Mouse (Mus musculus) left cerebral cortex, postnatal 14 days (tissue): ENCODE results near the gene Gjb3. TPM values are rescaled to one million over a fixed set of nuclear protein-coding genes. Genes with fewer than 3 reads are reported as not detected.

Source experiments
- DNase-seq, 2 experiments: peaks; one replicate each; pipeline ENCODE4 v3.0.0; 2021 to 2022; ENCODE audit warnings: low spot score in 2 of 2, mixed read lengths in 1 of 2
- intact Hi-C: fragments of 180-260 bp; cut with DNase I; formaldehyde crosslinking; loops from one replicate; pipeline ENCODE4 v1.15.1; 2025
- total RNA-seq, 2 experiments: library from RNA; stranded (reverse); gene quantifications; 2 replicates each; pipeline ENCODE4 v1.2.3; 2021

Gene Gjb3
- total RNA-seq, 2 experiments from 2014 or later, result 0.22 to 0.30 TPM

DNA sequence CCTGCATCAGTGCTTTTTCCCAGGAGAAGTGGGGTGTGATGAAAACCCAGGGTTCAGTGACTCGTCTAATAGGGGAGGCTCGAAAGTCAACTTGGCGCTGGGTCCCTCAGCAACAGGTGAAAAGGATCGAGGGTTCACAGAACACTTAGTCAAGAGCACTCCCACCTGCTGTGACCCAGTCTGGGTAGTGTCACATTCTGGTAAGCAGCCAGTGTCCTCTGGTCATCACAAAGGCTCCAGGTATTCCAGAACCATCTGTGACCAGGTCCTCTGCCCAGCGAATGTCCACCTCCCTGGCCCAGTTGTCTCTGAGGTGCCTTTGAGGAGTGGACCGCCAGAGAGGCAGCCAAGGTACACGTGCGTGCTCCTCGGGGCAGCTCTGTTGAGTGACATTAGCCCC, 19.1 kb downstream of the Gjb3 start:
- intact Hi-C loops, result loop anchor here (10.0 kb wide), 1 partner anchor 757 kb away; the partner anchor contains the start of gene Clspn
- DNase-seq, result no peak

DNA sequence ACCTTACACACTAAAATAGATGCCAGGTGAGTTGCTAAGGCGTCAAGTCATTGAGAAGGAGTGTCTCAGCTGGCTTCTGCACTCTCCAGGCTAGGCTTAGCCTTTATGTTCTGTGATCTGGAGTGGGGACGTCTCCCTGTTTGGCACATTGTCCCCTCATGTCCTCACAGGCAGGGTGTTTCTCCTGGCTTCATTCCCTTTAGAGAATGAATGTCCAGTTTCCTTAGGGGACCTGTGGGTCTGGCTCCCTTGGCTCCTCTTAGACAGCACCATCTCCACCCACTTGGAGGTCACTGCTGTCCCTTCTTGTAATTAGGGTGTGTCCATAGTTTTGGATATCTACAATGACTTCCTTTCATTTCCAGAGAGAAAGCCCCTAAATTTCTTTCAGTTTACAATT, 23.7 kb downstream of the Gjb3 start:
- DNase-seq, result no peak
- intact Hi-C loops, result no loop called here

GRCm38 (mm10) chr4:127303796-127304195, 26.8 kb downstream of the Gjb3 start:
- intact Hi-C loops, result no loop called here
- no peak for DNase-seq

- no peak for DNase-seq
- intact Hi-C loops, result no loop called here
These were observed 30.1 kb downstream of the Gjb3 start for GRCm38 (mm10) chr4:127300503-127300902.

- intact Hi-C loops, result no loop called here
- no peak for DNase-seq
These were observed 38.0 kb downstream of the Gjb3 start for GRCm38 (mm10) chr4:127292631-127293030.

GRCm38 (mm10) chr4:127289039-127289548, 41.5 kb downstream of the Gjb3 start:
- DNase-seq, result no peak
- intact Hi-C loops, result no loop called here

GRCm38 (mm10) chr4:127286907-127287306, 43.7 kb downstream of the Gjb3 start:
- intact Hi-C loops, result no loop called here
- no peak for DNase-seq

DNA sequence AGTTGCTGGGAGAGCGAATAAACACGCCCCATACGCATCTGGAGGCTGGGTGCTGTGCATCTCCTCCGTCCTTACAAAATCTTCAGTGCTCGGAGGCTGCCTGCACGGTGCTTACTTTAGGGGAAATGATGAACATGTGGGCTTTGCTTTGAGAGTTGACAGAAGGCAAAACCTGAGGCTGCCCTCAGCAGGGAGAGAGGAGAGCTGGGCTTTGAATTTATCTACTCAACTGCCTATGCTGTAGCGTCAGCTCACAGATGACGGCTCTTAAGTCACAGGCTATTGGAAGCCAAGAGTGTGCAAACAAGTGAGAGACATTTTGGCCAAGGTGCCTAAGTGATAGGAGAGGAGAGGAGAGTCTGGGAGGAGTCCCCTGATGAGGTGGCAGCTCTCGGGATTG, 51.4 kb downstream of the Gjb3 start:
- DNase-seq, result no peak
- intact Hi-C loops, result no loop called here

DNA sequence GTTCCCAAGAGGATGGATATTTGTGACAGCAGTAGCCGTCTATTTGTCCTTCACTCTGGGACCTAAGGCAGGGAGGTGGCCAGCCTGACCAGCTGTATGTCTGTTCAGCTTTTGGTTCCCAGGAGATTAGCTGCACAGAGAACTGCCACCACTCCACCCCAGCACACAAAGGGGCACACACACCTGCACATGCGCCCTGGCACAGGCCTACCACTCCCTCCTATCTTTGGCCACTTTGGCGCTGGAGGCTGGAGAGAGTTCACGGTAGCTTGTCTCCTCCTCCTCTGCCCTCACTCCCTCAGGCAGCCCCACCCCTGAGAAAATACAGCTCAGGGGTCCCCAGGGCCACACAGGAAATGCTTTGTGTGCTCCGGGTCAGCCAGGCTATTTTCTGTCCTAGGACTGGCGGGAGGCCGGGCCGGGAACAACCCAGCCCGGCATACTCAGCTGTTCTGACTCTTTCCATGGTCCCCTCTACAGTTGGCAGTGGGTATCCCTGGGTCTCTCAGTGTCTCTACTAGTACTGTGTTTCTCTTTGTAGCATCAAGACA, 52.1 kb downstream of the Gjb3 start:
- intact Hi-C loops, result no loop called here
- DNase-seq, result no peak

Other genes with a start within 250 kb of the Gjb3 start
- gene Tmem35b, start 207.2 kb downstream of the Gjb3 start, total RNA-seq, result 1 to 10 TPM; 3.8 to 4.0 TPM
- gene Dlgap3, start 161.6 kb downstream of the Gjb3 start, total RNA-seq, result 100 to 1,000 TPM; 401 to 410 TPM
- gene Smim12, start 87.1 kb downstream of the Gjb3 start, total RNA-seq, result 10 to 100 TPM; 47.2 to 47.6 TPM
- 1 to 10 TPM; 7.8 TPM for gene Gja4, start 16.8 kb downstream of the Gjb3 start, total RNA-seq
- gene Gjb4, start 23.2 kb upstream of the Gjb3 start, total RNA-seq, result not detected
- not detected for gene Gjb5, start 27.3 kb upstream of the Gjb3 start, total RNA-seq